Mouse (Mus musculus) forebrain, embryonic 16.5 days (tissue): ENCODE measurements at regions not wholly inside any gene's neighbourhood (a gene's known extent, or its start where the extent isn't known, plus 50 kb on each side); places are given as distances from the start of the nearest gene placed in this dataset.

Experiments used
- ATAC-seq: fragments of 200-750 bp; cut with Nextera tagmentation; 2 replicates; pipeline ENCODE4 v1.8.0; 2017; ENCODE audit warnings: mild to moderate bottlenecking, moderate library complexity
- H3K27ac ChIP-seq: fragments of 300-500 bp; sonication (generic); 2 replicates; pipeline ENCODE4 v1.5.1; 2014; ENCODE audit warnings: low read length, control low read depth
- H3K27me3 ChIP-seq: fragments of 300-500 bp; sonication (generic); replicated peaks from 2 replicates; pipeline ENCODE4 v1.6.1; 2014; ENCODE audit warnings: low read length; ENCODE audit not compliant: control insufficient read depth, insufficient read depth
- H3K36me3 ChIP-seq: fragments of 300-500 bp; sonication (generic); 2 replicates; pipeline ENCODE4 v1.6.1; 2014; ENCODE audit not compliant: control insufficient read depth, insufficient read depth
- H3K4me1 ChIP-seq: fragments of 300-500 bp; sonication (generic); replicated peaks from 2 replicates; pipeline ENCODE4 v1.6.1; 2014; ENCODE audit warnings: low read length; ENCODE audit not compliant: control insufficient read depth, insufficient read depth
- H3K4me2 ChIP-seq: fragments of 300-500 bp; sonication (generic); 2 replicates; pipeline ENCODE4 v1.6.1; 2014; ENCODE audit warnings: mild to moderate bottlenecking, low read length, control low read depth
- H3K4me3 ChIP-seq: fragments of 300-500 bp; sonication (generic); replicated peaks from 2 replicates; pipeline ENCODE4 v1.5.1; 2014; ENCODE audit warnings: mild to moderate bottlenecking, low read length, control low read depth
- H3K9ac ChIP-seq: fragments of 300-500 bp; sonication (generic); replicated peaks from 2 replicates; pipeline ENCODE4 v1.6.1; 2014; ENCODE audit warnings: low read depth, low read length, control low read depth
- H3K9me3 ChIP-seq: fragments of 300-500 bp; sonication (generic); 2 replicates; pipeline ENCODE4 v1.6.1; 2016; ENCODE audit warnings: low read length; ENCODE audit not compliant: control insufficient read depth
- WGBS: fragments of 180-500 bp; shearing (Covaris S2); extraction: QIAGEN DNeasy Blood & Tissue Kit; methylation state at CpG from one replicate; pipeline ENCODE4 v1.1.7; 2014; 5-methylcytosine and 5-hydroxymethylcytosine counted together

- Histone ChIP-seq H3K9ac (no peak overlapping the region), H3K4me2 (no peak overlapping the region), H3K4me3 (no peak overlapping the region), H3K27me3 (no peaks in the 10 kb centered on the region), H3K27ac (no peak overlapping the region), H3K4me1 (no peaks in the 10 kb centered on the region), H3K9me3 (no peaks in the 10 kb centered on the region), H3K36me3 (no peaks in the 10 kb centered on the region)
- no peak for ATAC-seq
- 87% methylated on average over 1 of the region's 1 CpGs for WGBS
These were observed 203.5 kb upstream of the Tmeff2 start for GRCm38 (mm10) chr1:50696916-50697315.

GRCm38 (mm10) chr1:50697333-50698216 is 202.9 kb upstream of the Tmeff2 start:
- Histone ChIP-seq H3K27me3 (no peaks in the 10 kb centered on the region), H3K4me1 (no peaks in the 10 kb centered on the region), H3K27ac (no peak overlapping the region), H3K9me3 (no peaks in the 10 kb centered on the region), H3K36me3 (no peaks in the 10 kb centered on the region), H3K9ac (no peak overlapping the region), H3K4me3 (no peak overlapping the region), H3K4me2 (no peak overlapping the region)
- ATAC-seq: no peak
- WGBS: 86% methylated on average over 7 of the region's 7 CpGs

GRCm38 (mm10) chr1:50704639-50705038 is 195.8 kb upstream of the Tmeff2 start:
- Histone ChIP-seq H3K9ac (no peak overlapping the region), H3K4me2 (no peak overlapping the region), H3K36me3 (no peaks in the 10 kb centered on the region), H3K9me3 (no peaks in the 10 kb centered on the region), H3K4me1 (no peaks in the 10 kb centered on the region), H3K4me3 (no peak overlapping the region), H3K27ac (no peak overlapping the region), H3K27me3 (no peaks in the 10 kb centered on the region)
- 93% methylated on average over 2 of the region's 2 CpGs for WGBS
- no peak for ATAC-seq

- H3K36me3 ChIP-seq: no peaks in the 10 kb centered on the region
- no peak overlapping the region for H3K4me2 ChIP-seq
- ATAC-seq: no peak
- no peaks in the 10 kb centered on the region for H3K9me3 ChIP-seq
- no peaks in the 10 kb centered on the region for H3K27me3 ChIP-seq
- no peaks in the 10 kb centered on the region for H3K4me1 ChIP-seq
- H3K4me3 ChIP-seq: no peak overlapping the region
- no peak overlapping the region for H3K27ac ChIP-seq
- H3K9ac ChIP-seq: no peak overlapping the region
- WGBS: 91% methylated on average over 5 of the region's 5 CpGs
These were observed 155.4 kb upstream of the Tmeff2 start for GRCm38 (mm10) chr1:50745049-50745448.

GRCm38 (mm10) chr1:50770211-50770610 is 130.2 kb upstream of the Tmeff2 start:
- Histone ChIP-seq H3K9ac (no peak overlapping the region), H3K9me3 (no peaks in the 10 kb centered on the region), H3K27ac (no peak overlapping the region), H3K4me1 (no peaks in the 10 kb centered on the region), H3K4me2 (no peak overlapping the region), H3K36me3 (no peaks in the 10 kb centered on the region), H3K4me3 (no peak overlapping the region), H3K27me3 (no peaks in the 10 kb centered on the region)
- 0 out of 2 replicates have a peak, but pooled peaks have one; percentile 43 for ATAC-seq

- H3K9ac ChIP-seq: no peak overlapping the region
- ATAC-seq: no peak
- H3K27ac ChIP-seq: no peak overlapping the region
- H3K27me3 ChIP-seq: no peaks in the 10 kb centered on the region
- H3K9me3 ChIP-seq: no peaks in the 10 kb centered on the region
- H3K4me1 ChIP-seq: no peaks in the 10 kb centered on the region
- H3K4me3 ChIP-seq: no peak overlapping the region
- no peaks in the 10 kb centered on the region for H3K36me3 ChIP-seq
- 82% methylated on average over 3 of the region's 3 CpGs for WGBS
- no peak overlapping the region for H3K4me2 ChIP-seq
These were observed 105.2 kb upstream of the Tmeff2 start for GRCm38 (mm10) chr1:50795264-50795663.

- WGBS: 39% methylated on average over 3 of the region's 3 CpGs
- Histone ChIP-seq H3K36me3 (no peaks in the 10 kb centered on the region), H3K4me1 (no peaks in the 10 kb centered on the region)
These were observed 102.3 kb upstream of the Tmeff2 start for GRCm38 (mm10) chr1:50798166-50798565.

GRCm38 (mm10) chr1:50806321-50806720 is 94.1 kb upstream of the Tmeff2 start:
- H3K4me1 ChIP-seq: no peaks in the 10 kb centered on the region
- H3K4me2 ChIP-seq: no peak overlapping the region
- no peaks in the 10 kb centered on the region for H3K9me3 ChIP-seq
- H3K9ac ChIP-seq: no peak overlapping the region
- no peak overlapping the region for H3K27ac ChIP-seq
- no peaks in the 10 kb centered on the region for H3K27me3 ChIP-seq
- WGBS: 68% methylated on average over 1 of the region's 1 CpGs
- no peak for ATAC-seq
- no peak overlapping the region for H3K4me3 ChIP-seq
- H3K36me3 ChIP-seq: no peaks in the 10 kb centered on the region

More at GRCm38 (mm10) chr1:50798166-50798565, 102.3 kb upstream of the Tmeff2 start:
- H3K9ac ChIP-seq: no peak overlapping the region
- no peak overlapping the region for H3K27ac ChIP-seq
- H3K4me2 ChIP-seq: no peak overlapping the region
- no peak overlapping the region for H3K4me3 ChIP-seq
- H3K9me3 ChIP-seq: no peaks in the 10 kb centered on the region
- H3K27me3 ChIP-seq: no peaks in the 10 kb centered on the region
- ATAC-seq: no peak

- peak; percentile 52; the same call in 1 of the 2 replicates for ATAC-seq
- Histone ChIP-seq H3K27ac (no peak overlapping the region), H3K9ac (no peak overlapping the region), H3K4me1 (no peaks in the 10 kb centered on the region), H3K9me3 (no peaks in the 10 kb centered on the region), H3K4me3 (no peak overlapping the region), H3K36me3 (no peaks in the 10 kb centered on the region), H3K4me2 (no peak overlapping the region), H3K27me3 (no peaks in the 10 kb centered on the region)
- WGBS: 38% methylated on average over 1 of the region's 1 CpGs
These were observed 93.6 kb upstream of the Tmeff2 start for GRCm38 (mm10) chr1:50806821-50807220.
